Mouse (Mus musculus): Measurements from ENCODE around the gene Mbd6. TPM values are rescaled to one million over a fixed set of nuclear protein-coding genes. Genes with fewer than 3 reads are reported as not detected.
"Not testable (repeated sequence)": the region's sequence is repeated elsewhere in the genome, so short reads cannot be mapped to it uniquely, and the experiment has no call there.

Mbd6 gene
- polyA plus RNA-seq, 1 experiment from 2014 or later: 20.6 TPM

DNA sequence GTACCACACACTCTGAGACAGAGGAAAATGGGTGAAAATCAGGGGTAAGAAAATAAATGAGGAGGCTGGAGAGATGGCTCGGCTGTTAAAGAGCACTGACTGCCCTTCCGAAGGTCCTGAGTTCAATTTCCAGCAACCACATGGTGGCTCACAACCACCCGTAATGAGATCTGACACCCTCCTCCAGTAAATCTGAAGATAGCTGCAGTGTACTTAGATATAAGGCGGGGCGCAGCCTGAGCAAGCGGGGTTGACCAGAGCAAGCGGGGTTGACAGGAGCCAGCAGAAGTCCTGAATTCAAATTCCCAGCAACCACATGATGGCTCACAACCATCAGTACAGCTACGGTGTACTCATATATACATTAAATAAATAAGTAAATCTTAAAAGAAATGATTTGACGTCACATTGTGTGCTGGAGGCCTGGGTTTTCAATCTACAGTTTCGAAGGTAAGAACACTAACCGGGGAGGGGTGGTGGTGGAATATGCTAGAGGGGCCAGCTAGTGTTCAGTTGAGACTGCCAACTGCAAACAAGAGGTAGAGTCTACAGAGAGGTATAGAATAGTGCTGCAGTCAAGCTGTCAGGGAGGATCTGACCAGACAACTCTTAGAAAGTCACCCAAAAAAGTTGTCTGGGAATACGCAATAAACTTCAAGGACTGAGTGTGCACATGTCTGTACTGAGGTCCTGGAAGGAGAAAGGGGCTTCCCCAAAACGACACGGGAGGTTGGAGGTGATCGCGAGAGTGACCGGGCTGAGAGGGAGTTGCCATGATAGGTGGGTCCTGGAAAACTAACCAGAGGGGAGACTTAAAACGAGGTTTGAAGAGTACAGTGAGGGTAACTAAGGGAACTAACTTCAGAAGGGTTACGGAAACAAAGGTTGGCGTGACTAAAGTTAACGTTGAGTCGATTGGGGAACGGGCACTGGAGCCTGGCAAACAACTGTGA is 22.0 kb upstream of the Mbd6 start:
- ATAC-seq (replicated peaks; ENCODE audit: low FRiP score, low TSS enrichment, low read depth) (peak; percentile 53), DNase-seq (ENCODE audit: low spot score) (no peak)
- peaks cover 8% of the 10 kb centered on the region for H3K4me1 ChIP-seq (replicated peaks; ENCODE audit: control insufficient read depth, insufficient read depth, low read length)
- peak overlapping the region; percentile 70; the same call in 1 of the 2 replicates for H3K27ac ChIP-seq (ENCODE audit: low read depth)
- H3K36me3 ChIP-seq (ENCODE audit: control insufficient read depth, insufficient read depth, low read length): peaks cover 42% of the 10 kb centered on the region
- 37% methylated on average over 23 of the region's 23 CpGs for WGBS
- H3K9me3 ChIP-seq (ENCODE audit: control insufficient read depth, low read length): no peaks in the 10 kb centered on the region
- peak overlapping the region; percentile 86 for H3K4me2 ChIP-seq (ENCODE audit: low read length)
- H3K27me3 ChIP-seq (replicated peaks; ENCODE audit: control insufficient read depth, insufficient read depth, low read length): no peaks in the 10 kb centered on the region
- H3K4me3 ChIP-seq (ENCODE audit: low read depth, low read length): peak overlapping the region; percentile 74
- peak overlapping the region; percentile 68 for H3K9ac ChIP-seq (ENCODE audit: low read length)

- H3K36me3 ChIP-seq (ENCODE audit: control insufficient read depth, insufficient read depth, low read length): peaks cover 59% of the 10 kb centered on the region
- H3K9ac ChIP-seq (ENCODE audit: low read length); H3K4me3 ChIP-seq (ENCODE audit: low read depth, low read length); H3K27ac ChIP-seq (ENCODE audit: low read depth); ATAC-seq (replicated peaks; ENCODE audit: low FRiP score, low TSS enrichment, low read depth); H3K4me2 ChIP-seq (ENCODE audit: low read length); H3K27me3 ChIP-seq (replicated peaks; ENCODE audit: control insufficient read depth, insufficient read depth, low read length); DNase-seq (ENCODE audit: low spot score); H3K4me1 ChIP-seq (replicated peaks; ENCODE audit: control insufficient read depth, insufficient read depth, low read length); H3K9me3 ChIP-seq (ENCODE audit: control insufficient read depth, low read length): not testable (repeated sequence)
- WGBS: 88% methylated on average over 3 of the region's 3 CpGs
Measured at GRCm38 (mm10) chr10:127309167-127309566, 20.3 kb upstream of the Mbd6 start.

- no peak for DNase-seq (ENCODE audit: low spot score)
- no peak overlapping the region for H3K4me3 ChIP-seq (ENCODE audit: low read depth, low read length)
Measured at GRCm38 (mm10) chr10:127303136-127303535, 14.3 kb upstream of the Mbd6 start.

GRCm38 (mm10) chr10:127300361-127300760 is 11.5 kb upstream of the Mbd6 start:
- H3K4me1 ChIP-seq (replicated peaks; ENCODE audit: control insufficient read depth, insufficient read depth, low read length): no peaks in the 10 kb centered on the region
- no peak for DNase-seq (ENCODE audit: low spot score)
- H3K36me3 ChIP-seq (ENCODE audit: control insufficient read depth, insufficient read depth, low read length): peaks cover 97% of the 10 kb centered on the region
- H3K4me3 ChIP-seq (ENCODE audit: low read depth, low read length): no peak overlapping the region
- H3K9ac ChIP-seq (ENCODE audit: low read length): no peak overlapping the region
- WGBS: 92% methylated on average over 6 of the region's 6 CpGs
- H3K27me3 ChIP-seq (replicated peaks; ENCODE audit: control insufficient read depth, insufficient read depth, low read length): no peaks in the 10 kb centered on the region
- no peaks in the 10 kb centered on the region for H3K9me3 ChIP-seq (ENCODE audit: control insufficient read depth, low read length)
- no peak for ATAC-seq (replicated peaks; ENCODE audit: low FRiP score, low TSS enrichment, low read depth)
- no peak overlapping the region for H3K27ac ChIP-seq (ENCODE audit: low read depth)
- H3K4me2 ChIP-seq (ENCODE audit: low read length): no peak overlapping the region

More at GRCm38 (mm10) chr10:127303136-127303535, 14.3 kb upstream of the Mbd6 start:
- 90% methylated on average over 11 of the region's 11 CpGs for WGBS
- peaks cover 100% of the 10 kb centered on the region for H3K36me3 ChIP-seq (ENCODE audit: control insufficient read depth, insufficient read depth, low read length)
- H3K27me3 ChIP-seq (replicated peaks; ENCODE audit: control insufficient read depth, insufficient read depth, low read length): no peaks in the 10 kb centered on the region
- no peaks in the 10 kb centered on the region for H3K9me3 ChIP-seq (ENCODE audit: control insufficient read depth, low read length)
- no peak overlapping the region for H3K4me2 ChIP-seq (ENCODE audit: low read length)
- H3K9ac ChIP-seq (ENCODE audit: low read length): no peak overlapping the region
- H3K27ac ChIP-seq (ENCODE audit: low read depth): no peak overlapping the region
- H3K4me1 ChIP-seq (replicated peaks; ENCODE audit: control insufficient read depth, insufficient read depth, low read length): no peaks in the 10 kb centered on the region
- no peak for ATAC-seq (replicated peaks; ENCODE audit: low FRiP score, low TSS enrichment, low read depth)

- ATAC-seq (replicated peaks; ENCODE audit: low FRiP score, low TSS enrichment, low read depth) (no peak), DNase-seq (ENCODE audit: low spot score) (no peak)
- no peak overlapping the region for H3K9ac ChIP-seq (ENCODE audit: low read length)
- H3K4me3 ChIP-seq (ENCODE audit: low read depth, low read length): no peak overlapping the region
- H3K4me1 ChIP-seq (replicated peaks; ENCODE audit: control insufficient read depth, insufficient read depth, low read length): peaks cover 7% of the 10 kb centered on the region; the same call in 1 of the 2 replicates
- H3K27me3 ChIP-seq (replicated peaks; ENCODE audit: control insufficient read depth, insufficient read depth, low read length): no peaks in the 10 kb centered on the region
- H3K36me3 ChIP-seq (ENCODE audit: control insufficient read depth, insufficient read depth, low read length): peaks cover 89% of the 10 kb centered on the region
- no peak overlapping the region for H3K27ac ChIP-seq (ENCODE audit: low read depth)
- H3K4me2 ChIP-seq (ENCODE audit: low read length): no peak overlapping the region
- no peaks in the 10 kb centered on the region for H3K9me3 ChIP-seq (ENCODE audit: control insufficient read depth, low read length)
- WGBS: 91% methylated on average over 16 of the region's 16 CpGs
Measured at GRCm38 (mm10) chr10:127297015-127297871, 8.4 kb upstream of the Mbd6 start.

DNA sequence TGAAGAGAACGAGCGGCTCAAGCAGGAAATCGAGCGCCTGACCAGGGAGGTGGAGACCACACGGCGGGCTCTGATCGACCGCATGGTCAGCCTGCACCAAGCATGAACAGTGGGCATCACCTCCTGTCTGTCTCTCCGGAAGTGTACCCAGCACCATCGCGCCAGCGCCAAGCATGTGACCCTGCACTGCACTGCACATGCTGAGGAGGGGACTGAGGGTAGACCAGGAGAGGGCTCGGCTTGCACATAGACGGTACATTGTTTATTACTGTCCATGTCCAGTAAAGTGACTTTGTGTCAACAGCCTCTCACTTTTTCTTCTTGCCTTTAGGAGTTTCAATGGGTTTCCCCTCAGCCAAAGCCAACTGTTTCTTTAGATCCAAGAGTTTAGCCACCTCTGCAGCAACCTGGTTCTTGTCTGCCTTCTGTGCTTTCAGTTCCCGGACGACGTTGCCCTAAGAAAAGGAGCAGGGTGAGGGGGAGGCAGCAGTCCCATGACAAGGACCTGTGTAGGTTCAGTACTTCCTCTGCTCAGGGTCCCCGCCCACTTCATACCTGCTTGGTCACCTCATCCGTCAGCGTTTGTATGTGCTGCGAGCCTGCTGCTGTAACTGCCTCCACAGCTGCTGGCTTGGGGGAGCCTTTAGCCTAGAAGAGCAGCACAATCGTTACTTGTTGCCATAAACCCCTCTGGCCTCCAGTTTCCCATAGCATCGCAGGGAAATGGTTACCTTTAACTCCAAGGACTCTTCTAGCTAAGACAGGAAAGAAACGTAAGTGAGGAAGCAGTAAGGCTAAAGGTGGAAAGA is 7.4 kb upstream of the Mbd6 start:
- WGBS: 89% methylated on average over 24 of the region's 24 CpGs
- no peak for DNase-seq (ENCODE audit: low spot score)
- Histone ChIP-seq H3K27ac (ENCODE audit: low read depth) (no peak overlapping the region), H3K4me1 (replicated peaks; ENCODE audit: control insufficient read depth, insufficient read depth, low read length) (peaks cover 16% of the 10 kb centered on the region), H3K9ac (ENCODE audit: low read length) (no peak overlapping the region), H3K9me3 (ENCODE audit: control insufficient read depth, low read length) (no peaks in the 10 kb centered on the region), H3K27me3 (replicated peaks; ENCODE audit: control insufficient read depth, insufficient read depth, low read length) (no peaks in the 10 kb centered on the region), H3K36me3 (ENCODE audit: control insufficient read depth, insufficient read depth, low read length) (peaks cover 78% of the 10 kb centered on the region), H3K4me3 (ENCODE audit: low read depth, low read length) (no peak overlapping the region), H3K4me2 (ENCODE audit: low read length) (no peak overlapping the region)
- no peak for ATAC-seq (replicated peaks; ENCODE audit: low FRiP score, low TSS enrichment, low read depth)

- WGBS: 88% methylated on average over 10 of the region's 10 CpGs
- H3K27ac ChIP-seq (ENCODE audit: low read depth): no peak overlapping the region
- ATAC-seq (replicated peaks; ENCODE audit: low FRiP score, low TSS enrichment, low read depth): no peak
Measured at GRCm38 (mm10) chr10:127294895-127295510, 6.2 kb upstream of the Mbd6 start.

More at GRCm38 (mm10) chr10:127294895-127295510, 6.2 kb upstream of the Mbd6 start:
- no peaks in the 10 kb centered on the region for H3K9me3 ChIP-seq (ENCODE audit: control insufficient read depth, low read length)
- no peak overlapping the region for H3K4me2 ChIP-seq (ENCODE audit: low read length)
- H3K4me3 ChIP-seq (ENCODE audit: low read depth, low read length): no peak overlapping the region
- H3K4me1 ChIP-seq (replicated peaks; ENCODE audit: control insufficient read depth, insufficient read depth, low read length): peaks cover 16% of the 10 kb centered on the region
- H3K27me3 ChIP-seq (replicated peaks; ENCODE audit: control insufficient read depth, insufficient read depth, low read length): no peaks in the 10 kb centered on the region
- peaks cover 66% of the 10 kb centered on the region for H3K36me3 ChIP-seq (ENCODE audit: control insufficient read depth, insufficient read depth, low read length)
- DNase-seq (ENCODE audit: low spot score): no peak
- no peak overlapping the region for H3K9ac ChIP-seq (ENCODE audit: low read length)

Measured in intestine, embryonic 14.5 days (tissue).